Mouse (Mus musculus) C2C12 (cell line): ENCODE results near the gene Kdm1a. TPM values are rescaled to one million over a fixed set of nuclear protein-coding genes. Genes with fewer than 3 reads are reported as not detected.

ENCODE experiments used
- H3K27me3 ChIP-seq: one replicate; pipeline ENCODE4 v1.6.1; 2011; ENCODE audit not compliant: control insufficient read depth, insufficient read depth, insufficient read length
- H3K36me3 ChIP-seq: one replicate; pipeline ENCODE4 v1.6.1; 2011; ENCODE audit not compliant: control insufficient read depth, insufficient read depth
- H3K4me3 ChIP-seq: one replicate; pipeline ENCODE4 v1.5.1; 2011; ENCODE audit warnings: mild to moderate bottlenecking, control low read depth; ENCODE audit not compliant: poor library complexity, insufficient read depth, severe bottlenecking
- H3K79me2 ChIP-seq: one replicate; pipeline ENCODE4 v1.6.1; 2011; ENCODE audit not compliant: control insufficient read depth, insufficient read depth
- H3K79me3 ChIP-seq: one replicate; pipeline ENCODE4 v1.6.1; 2011; ENCODE audit warnings: low read depth, control low read depth
- H3ac ChIP-seq: one replicate; pipeline ENCODE3; 2011; ENCODE audit warnings: low read depth; ENCODE audit not compliant: control insufficient read depth, insufficient read length
- CEBPB ChIP-seq: IDR thresholded peaks from one replicate; pipeline ENCODE4 v1.6.1; 2011; ENCODE audit warnings: low read depth, mild to moderate bottlenecking, control low read depth, moderate library complexity
- CTCF ChIP-seq: IDR thresholded peaks from one replicate; pipeline ENCODE4 v1.5.1; 2011; ENCODE audit not compliant: control insufficient read depth, insufficient read depth, insufficient read length
- FOSL1 ChIP-seq: IDR thresholded peaks from one replicate; pipeline ENCODE4 v1.8.0; 2011; ENCODE audit warnings: mild to moderate bottlenecking, low read length; ENCODE audit not compliant: poor library complexity, insufficient read depth, severe bottlenecking
- MAX ChIP-seq: IDR thresholded peaks from one replicate; pipeline ENCODE4 v1.6.1; 2011; ENCODE audit warnings: mild to moderate bottlenecking, control low read depth
- MYOD1 ChIP-seq: IDR thresholded peaks from one replicate; pipeline ENCODE4 v1.6.1; 2011; ENCODE audit warnings: low read depth; ENCODE audit not compliant: control insufficient read depth, insufficient read length
- MYOG ChIP-seq: IDR thresholded peaks from one replicate; pipeline ENCODE4 v1.6.1; 2011; ENCODE audit not compliant: control insufficient read depth, insufficient read length; ENCODE audit errors: extremely low read depth
- USF1 ChIP-seq: IDR thresholded peaks from one replicate; pipeline ENCODE4 v1.6.1; 2011; ENCODE audit warnings: low read depth, mild to moderate bottlenecking, control low read depth, moderate library complexity
- polyA plus RNA-seq: library from polyadenylated mRNA; unstranded; fragments of >200 nt; fragmentation: generic; extraction: Trizol; gene quantifications from one replicate; pipeline ENCODE4 v1.2.1, GENCODE M21; 2012; ENCODE audit warnings: missing spikeins

Gene Kdm1a
- polyA plus RNA-seq, 1 experiment: 47.2 TPM

DNA sequence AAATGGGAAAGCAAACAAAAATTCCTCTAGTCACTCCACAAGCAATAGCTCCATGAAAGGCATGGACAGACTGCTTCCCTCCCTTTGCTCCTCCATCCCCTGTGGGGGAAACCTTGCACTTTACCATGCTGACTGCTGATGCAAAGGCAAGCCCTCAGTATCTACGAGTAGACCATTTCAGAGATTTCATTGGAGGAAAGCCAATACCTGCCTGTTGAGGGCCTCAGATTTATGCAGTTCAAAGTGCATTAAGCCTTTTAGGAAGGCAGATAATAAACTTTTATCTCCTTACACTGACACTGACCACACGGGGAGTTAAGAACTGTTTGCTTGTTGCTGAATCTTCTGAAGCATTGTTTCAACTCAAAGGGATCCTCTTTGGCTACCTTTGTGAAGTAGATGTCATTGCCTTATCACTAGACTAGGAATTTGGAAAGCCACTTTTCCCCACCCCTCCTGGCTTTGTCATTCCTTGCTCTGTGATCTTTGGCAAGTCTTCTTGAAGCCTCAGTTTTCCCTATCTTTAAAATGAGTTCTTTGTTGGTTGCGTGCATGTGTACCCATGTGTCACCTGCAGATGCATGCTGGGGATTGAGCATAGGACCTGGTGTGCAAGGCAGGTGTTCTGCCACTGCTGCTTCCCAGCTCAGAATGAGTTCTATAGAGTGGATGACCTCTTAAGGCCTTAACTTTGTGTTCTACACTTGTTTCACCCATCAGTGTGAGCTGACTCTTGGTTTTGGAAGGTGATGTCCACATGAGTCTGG, 56.1 kb downstream of the Kdm1a start:
- no peaks in the 10 kb centered on the region for H3K79me3 ChIP-seq
- H3K36me3 ChIP-seq: peaks cover 86% of the 10 kb centered on the region
- TF ChIP-seq MYOD1: no peak
- TF ChIP-seq MAX: no peak
- no peak for TF ChIP-seq CTCF
- TF ChIP-seq MYOG: no peak
- TF ChIP-seq USF1: no peak
- no peak for TF ChIP-seq CEBPB
- TF ChIP-seq FOSL1: no peak

DNA sequence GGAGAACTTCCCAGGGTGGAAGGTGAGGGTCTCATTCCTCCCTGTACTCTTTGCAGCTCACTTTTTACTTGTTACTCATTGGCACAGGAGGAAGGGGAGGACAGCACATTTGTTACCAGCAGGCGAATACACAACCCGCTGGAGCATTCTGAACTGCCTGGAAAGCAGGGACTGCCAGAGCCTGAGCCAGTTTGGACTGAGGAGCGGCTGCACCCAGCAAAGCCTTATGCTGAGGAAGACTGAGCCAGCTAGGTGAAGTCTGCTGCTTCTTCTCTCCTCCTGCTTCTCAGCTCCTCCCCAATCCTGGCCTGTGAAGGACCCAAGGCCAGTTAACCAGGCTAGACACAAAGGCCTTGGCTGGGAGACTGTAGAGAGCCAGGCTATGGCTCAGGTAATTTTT, 57.4 kb downstream of the Kdm1a start:
- H3K36me3 ChIP-seq: peaks cover 85% of the 10 kb centered on the region

More for the DNA sequence above, 56.1 kb downstream of the Kdm1a start:
- Histone ChIP-seq H3K4me3 (no peak overlapping the region), H3ac (no peak overlapping the region), H3K79me2 (peaks cover 8% of the 10 kb centered on the region), H3K27me3 (no peaks in the 10 kb centered on the region)

DNA sequence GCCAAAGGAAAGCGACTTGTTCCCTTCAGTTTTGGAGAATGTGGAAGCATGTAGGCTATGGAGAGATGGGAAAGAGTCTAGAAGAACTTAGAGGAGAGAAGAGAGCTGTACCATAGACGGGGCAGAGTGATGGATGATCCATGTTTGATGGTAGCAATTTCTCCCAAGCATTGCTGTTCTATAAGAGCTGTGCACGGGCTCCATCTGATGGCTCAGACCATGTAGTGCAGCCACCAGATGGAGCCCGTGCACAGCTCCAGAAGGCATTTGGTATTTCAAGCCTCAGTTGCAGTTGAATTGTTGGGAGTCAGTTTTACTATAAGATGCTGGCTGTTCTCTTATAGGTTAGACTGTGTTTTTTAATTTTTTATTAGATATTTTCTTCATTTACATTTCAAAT, 76.1 kb downstream of the Kdm1a start:
- TF ChIP-seq MYOD1 (no peak), CTCF (peak; percentile 3), FOSL1 (no peak)
- H3K36me3 ChIP-seq: peaks cover 32% of the 10 kb centered on the region
- no peaks in the 10 kb centered on the region for H3K27me3 ChIP-seq
- peaks cover 60% of the 10 kb centered on the region for H3K79me3 ChIP-seq
- peaks cover 95% of the 10 kb centered on the region for H3K79me2 ChIP-seq
- H3ac ChIP-seq: no peak overlapping the region
- no peak overlapping the region for H3K4me3 ChIP-seq

More for the DNA sequence above, 57.4 kb downstream of the Kdm1a start:
- no peaks in the 10 kb centered on the region for H3K27me3 ChIP-seq
- TF ChIP-seq MAX (no peak), USF1 (no peak), CTCF (no peak), CEBPB (no peak), MYOG (no peak), FOSL1 (no peak), MYOD1 (no peak)
- no peaks in the 10 kb centered on the region for H3K79me3 ChIP-seq
- no peak overlapping the region for H3ac ChIP-seq
- peaks cover 13% of the 10 kb centered on the region for H3K79me2 ChIP-seq
- no peak overlapping the region for H3K4me3 ChIP-seq

DNA sequence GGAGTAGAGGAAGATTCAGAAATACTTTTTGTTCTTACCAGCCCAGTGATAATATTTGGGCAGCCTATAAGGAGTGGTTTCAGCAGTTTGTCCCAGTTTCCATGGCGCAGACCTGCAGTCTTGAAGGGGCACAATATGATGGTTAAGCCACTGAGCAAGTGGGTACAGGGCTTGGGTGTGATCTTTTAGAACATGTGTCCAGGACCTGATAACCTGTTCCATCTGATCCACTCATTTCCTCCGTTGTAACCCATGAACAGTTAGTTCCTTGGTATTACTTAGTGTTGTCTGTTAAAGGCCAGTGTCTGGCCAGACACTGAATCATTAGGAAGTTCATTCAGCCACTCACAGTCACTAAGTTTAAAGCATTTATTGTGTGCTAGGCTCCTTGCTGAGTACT, 78.2 kb downstream of the Kdm1a start:
- Histone ChIP-seq H3K79me3 (peaks cover 68% of the 10 kb centered on the region), H3K36me3 (peaks cover 24% of the 10 kb centered on the region), H3ac (no peak overlapping the region), H3K27me3 (no peaks in the 10 kb centered on the region), H3K4me3 (no peak overlapping the region), H3K79me2 (peaks cover 97% of the 10 kb centered on the region)
- TF ChIP-seq MYOG (no peak), USF1 (no peak), CEBPB (no peak), MYOD1 (no peak), FOSL1 (no peak), MAX (no peak), CTCF (no peak)

DNA sequence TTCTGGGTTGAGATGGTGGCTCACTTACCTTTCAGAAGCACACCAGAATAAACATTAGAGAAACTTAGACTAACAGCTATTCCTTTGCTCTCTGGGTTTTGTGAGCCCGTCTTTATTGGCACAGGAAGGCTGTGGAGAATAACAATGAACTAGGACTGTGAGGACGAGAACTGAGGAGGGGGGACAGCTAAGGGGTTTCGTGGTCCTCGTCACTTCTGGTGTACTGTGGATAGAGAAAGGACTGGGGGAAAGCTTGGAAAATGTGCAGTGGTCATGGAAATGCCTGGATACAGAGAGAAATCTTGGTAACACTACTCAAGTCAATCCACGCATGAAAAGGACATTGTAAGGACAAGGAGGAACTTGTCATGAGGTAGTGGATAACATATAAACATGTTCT, 80.6 kb downstream of the Kdm1a start:
- H3K36me3 ChIP-seq: peaks cover 20% of the 10 kb centered on the region
- TF ChIP-seq CEBPB (no peak), MYOD1 (no peak), USF1 (no peak), CTCF (no peak), MYOG (no peak), FOSL1 (no peak), MAX (no peak)
- peaks cover 95% of the 10 kb centered on the region for H3K79me2 ChIP-seq
- H3ac ChIP-seq: no peak overlapping the region
- H3K4me3 ChIP-seq: no peak overlapping the region
- no peaks in the 10 kb centered on the region for H3K27me3 ChIP-seq
- H3K79me3 ChIP-seq: peaks cover 60% of the 10 kb centered on the region

DNA sequence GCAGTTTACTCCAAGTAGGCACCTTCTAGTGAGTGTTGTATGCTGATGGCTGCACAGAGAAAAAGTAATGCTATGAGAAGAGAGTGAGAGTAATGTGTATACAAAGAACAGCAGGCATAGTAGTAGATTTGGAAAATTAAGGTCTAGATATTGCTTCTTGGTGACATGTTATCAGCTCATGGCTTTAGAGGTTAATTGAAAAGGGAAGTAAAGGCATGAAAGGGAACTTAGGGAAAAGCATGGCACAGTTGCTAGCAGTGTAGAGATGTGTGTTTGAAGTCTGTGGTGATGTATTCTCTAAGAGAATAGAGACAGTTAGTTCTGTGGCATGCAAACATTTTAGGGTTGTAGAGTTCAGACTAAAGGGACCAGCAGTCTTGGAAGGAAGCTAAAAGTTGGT, 82.7 kb downstream of the Kdm1a start:
- peaks cover 96% of the 10 kb centered on the region for H3K79me2 ChIP-seq
- no peak overlapping the region for H3K4me3 ChIP-seq
- H3K79me3 ChIP-seq: peaks cover 69% of the 10 kb centered on the region
- TF ChIP-seq CEBPB (no peak), MYOD1 (no peak), FOSL1 (no peak), MYOG (no peak), MAX (no peak), USF1 (no peak), CTCF (no peak)
- no peak overlapping the region for H3ac ChIP-seq
- peaks cover 23% of the 10 kb centered on the region for H3K36me3 ChIP-seq
- no peaks in the 10 kb centered on the region for H3K27me3 ChIP-seq
